Mouse (Mus musculus): Measurements from ENCODE around the gene B3gnt9.

The B3gnt9 gene

GRCm38 (mm10) chr8:105254966-105255350, at the start of gene B3gnt9:
Gene B3gnt9, minus strand, starts transcription at chr8:105255153.
- peak; percentile 38 for DNase-seq

- DNase-seq, result no peak
Observed at GRCm38 (mm10) chr8:105303874-105304273, 48.9 kb upstream of the B3gnt9 start.

- no peak for DNase-seq
Observed at GRCm38 (mm10) chr8:105303396-105303795, 48.4 kb upstream of the B3gnt9 start.

GRCm38 (mm10) chr8:105299962-105300361, 45.0 kb upstream of the B3gnt9 start:
- no peak for DNase-seq

GRCm38 (mm10) chr8:105298351-105299252, 43.6 kb upstream of the B3gnt9 start:
- DNase-seq, result peak; percentile 6

- peak; percentile 95 for DNase-seq
Observed at GRCm38 (mm10) chr8:105297511-105298192, 42.7 kb upstream of the B3gnt9 start, which contains the start of gene E2f4. Gene E2f4, plus strand, starts transcription at chr8:105297663.

- DNase-seq, result no peak
Observed at GRCm38 (mm10) chr8:105295895-105296573, 41.1 kb upstream of the B3gnt9 start, which contains the start of gene Exoc3l. Gene Exoc3l, minus strand, starts transcription at chr8:105296101.

- DNase-seq, result no peak
Observed at GRCm38 (mm10) chr8:105295256-105295655, 40.3 kb upstream of the B3gnt9 start.

GRCm38 (mm10) chr8:105294776-105295175, 39.8 kb upstream of the B3gnt9 start:
- no peak for DNase-seq

- DNase-seq, result no peak
Observed at GRCm38 (mm10) chr8:105293405-105293804, 38.5 kb upstream of the B3gnt9 start.

- DNase-seq, result no peak
Observed at GRCm38 (mm10) chr8:105292471-105292870, 37.5 kb upstream of the B3gnt9 start.

- DNase-seq, result peak; percentile 3
Observed at GRCm38 (mm10) chr8:105291802-105292201, 36.8 kb upstream of the B3gnt9 start.

- DNase-seq, result peak; percentile 4
Observed at GRCm38 (mm10) chr8:105291364-105291763, 36.4 kb upstream of the B3gnt9 start.

- DNase-seq, result peak; percentile 91
Observed at GRCm38 (mm10) chr8:105290554-105291314, 35.8 kb upstream of the B3gnt9 start.

GRCm38 (mm10) chr8:105289805-105290460, 35.0 kb upstream of the B3gnt9 start, which contains the start of gene 4931428F04Rik:
Gene 4931428F04Rik, minus strand, starts transcription at chr8:105289864.
- DNase-seq, result peak; percentile 47

GRCm38 (mm10) chr8:105288958-105289732, 34.2 kb upstream of the B3gnt9 start:
- DNase-seq, result peak; percentile 96

GRCm38 (mm10) chr8:105288231-105288630, 33.3 kb upstream of the B3gnt9 start:
- DNase-seq, result peak; percentile 3

- DNase-seq, result peak; percentile 3
Observed at GRCm38 (mm10) chr8:105286907-105287306, 32.0 kb upstream of the B3gnt9 start.

- DNase-seq, result peak; percentile 4
Observed at GRCm38 (mm10) chr8:105285514-105285913, 30.6 kb upstream of the B3gnt9 start.

- DNase-seq, result peak; percentile 49
Observed at GRCm38 (mm10) chr8:105283074-105283473, 28.1 kb upstream of the B3gnt9 start.

GRCm38 (mm10) chr8:105282239-105282638, 27.3 kb upstream of the B3gnt9 start:
- no peak for DNase-seq

Measured in right cerebral cortex, postnatal 14 days (tissue).